Mouse (Mus musculus) CH12F3 (cell line): ENCODE results near the gene Golt1a.

Experiments
- in situ Hi-C: fragments of 300-500 bp; cut with MboI; formaldehyde crosslinking; loops from 2 replicates; pipeline ENCODE4 v1.14.3; 2020; ENCODE audit warnings: low sequenced_read_pairs

Gene Golt1a

GRCm38 (mm10) chr1:133372113-133372512 is 62.5 kb downstream of the Golt1a start:
- in situ Hi-C loops = no loop called here
